Mouse (Mus musculus) left cerebral cortex, postnatal 4 days (tissue): Measurements from ENCODE around the gene Msh6. TPM values are rescaled to one million over a fixed set of nuclear protein-coding genes. Genes with fewer than 3 reads are reported as not detected.
"Not testable (repeated sequence)": the region's sequence is repeated elsewhere in the genome, so short reads cannot be mapped to it uniquely, and the experiment has no call there.

Experiments used
- DNase-seq: peaks from one replicate; pipeline ENCODE4 v3.0.0-alpha.2; 2022
- intact Hi-C: fragments of 180-260 bp; cut with DNase I; formaldehyde crosslinking; loops from one replicate; pipeline ENCODE4 v1.15.1; 2025
- total RNA-seq, 2 experiments: library from RNA; stranded (reverse); gene quantifications; 2 replicates each; pipeline ENCODE4 v1.2.3; 2021

The Msh6 gene
- 10 to 100 TPM; 20.7 to 21.0 TPM for total RNA-seq

DNA sequence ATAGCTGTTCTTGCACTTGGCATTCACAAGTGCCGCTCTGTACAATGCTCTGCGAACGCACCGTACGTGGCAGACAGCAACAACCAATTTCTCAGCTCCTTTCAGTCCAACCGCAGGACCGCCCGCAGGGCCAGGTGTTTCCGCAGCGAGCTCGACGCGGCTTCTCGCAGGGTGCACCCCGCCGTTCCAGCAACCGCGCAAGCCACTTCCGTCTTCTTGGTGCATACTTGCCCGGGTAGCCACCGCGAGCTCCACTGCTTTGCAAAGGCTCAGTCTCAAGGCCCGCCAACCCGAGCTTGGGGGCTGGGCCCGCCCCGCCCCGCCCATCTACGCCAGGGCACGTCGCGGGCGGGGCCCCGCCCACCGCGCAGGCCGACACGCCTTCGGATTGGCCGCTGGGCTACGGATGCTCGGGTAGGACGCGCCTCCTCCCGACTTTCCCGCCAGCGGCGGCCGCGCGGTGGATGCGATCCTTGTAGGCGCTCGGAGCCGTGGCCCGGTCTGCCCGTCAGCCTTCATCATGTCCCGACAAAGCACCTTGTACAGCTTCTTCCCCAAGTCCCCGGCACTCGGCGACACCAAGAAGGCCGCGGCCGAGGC is at the start of gene Msh6:
TSS of gene Msh6 (plus strand) at position 434 of the 600 bp plus-strand sequence.
- peak; percentile 95 for DNase-seq
- intact Hi-C loops = no loop called here

DNA sequence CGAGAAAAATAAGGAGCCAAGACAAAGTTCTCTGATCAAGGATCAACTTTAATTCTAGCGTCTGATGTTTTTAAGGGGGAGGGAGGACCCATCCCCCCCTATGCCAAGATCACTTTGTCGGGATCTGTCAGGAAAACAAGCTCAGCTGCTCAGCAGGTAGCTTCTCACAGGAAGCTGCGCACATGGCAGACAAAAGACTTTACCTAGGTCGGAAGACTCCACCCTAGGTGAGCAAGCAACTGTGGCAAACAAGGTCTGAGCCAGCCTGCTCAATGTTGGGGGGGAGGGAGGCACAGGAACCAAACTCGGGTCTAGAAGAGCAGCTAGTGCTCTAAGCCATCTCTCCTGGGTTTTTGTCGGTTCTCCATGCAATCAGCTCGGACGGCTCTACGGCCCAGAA is 40.5 kb upstream of the Msh6 start:
- DNase-seq = no peak
- intact Hi-C loops = no loop called here

DNA sequence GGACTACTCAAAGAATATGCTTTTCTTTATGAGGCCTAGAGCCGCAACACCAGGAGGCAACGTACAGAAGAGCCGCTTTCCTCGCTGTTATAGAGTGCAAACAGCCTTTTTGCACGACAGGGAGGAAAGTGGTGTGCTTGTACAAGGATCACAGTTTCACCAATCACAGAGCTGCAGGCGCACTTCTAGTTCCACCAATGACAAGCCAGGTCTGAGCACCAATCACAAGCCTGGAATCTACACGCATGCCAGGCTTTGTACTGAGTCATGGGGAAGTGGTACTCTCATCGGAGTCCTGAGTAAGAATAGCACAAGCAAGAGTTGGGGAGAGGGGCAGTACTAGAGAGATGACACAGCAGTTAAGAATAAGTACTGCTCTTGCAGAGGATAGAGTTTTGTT is 40.1 kb upstream of the Msh6 start:
- intact Hi-C loops = no loop called here
- no peak for DNase-seq

DNA sequence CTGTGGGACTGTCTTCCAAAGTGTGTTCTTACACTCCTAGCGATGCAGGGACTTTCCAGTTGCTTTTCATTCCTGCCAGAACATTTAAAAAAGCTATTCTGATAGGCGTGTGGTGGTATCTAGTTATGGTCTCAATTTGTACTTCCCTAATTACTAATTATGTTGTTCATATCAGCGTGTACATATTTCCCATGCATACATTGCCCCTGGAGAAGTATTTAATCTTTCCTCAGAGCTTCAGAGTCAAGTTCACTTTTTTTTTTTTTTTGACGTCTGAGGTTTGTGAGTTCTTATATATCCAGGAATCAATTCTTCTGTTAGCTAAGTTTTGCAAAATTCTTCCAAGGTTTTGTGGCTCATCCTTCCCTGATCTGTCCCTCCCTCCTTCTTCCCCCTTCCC is 38.7 kb upstream of the Msh6 start:
- intact Hi-C loops = no loop called here
- no peak for DNase-seq

DNA sequence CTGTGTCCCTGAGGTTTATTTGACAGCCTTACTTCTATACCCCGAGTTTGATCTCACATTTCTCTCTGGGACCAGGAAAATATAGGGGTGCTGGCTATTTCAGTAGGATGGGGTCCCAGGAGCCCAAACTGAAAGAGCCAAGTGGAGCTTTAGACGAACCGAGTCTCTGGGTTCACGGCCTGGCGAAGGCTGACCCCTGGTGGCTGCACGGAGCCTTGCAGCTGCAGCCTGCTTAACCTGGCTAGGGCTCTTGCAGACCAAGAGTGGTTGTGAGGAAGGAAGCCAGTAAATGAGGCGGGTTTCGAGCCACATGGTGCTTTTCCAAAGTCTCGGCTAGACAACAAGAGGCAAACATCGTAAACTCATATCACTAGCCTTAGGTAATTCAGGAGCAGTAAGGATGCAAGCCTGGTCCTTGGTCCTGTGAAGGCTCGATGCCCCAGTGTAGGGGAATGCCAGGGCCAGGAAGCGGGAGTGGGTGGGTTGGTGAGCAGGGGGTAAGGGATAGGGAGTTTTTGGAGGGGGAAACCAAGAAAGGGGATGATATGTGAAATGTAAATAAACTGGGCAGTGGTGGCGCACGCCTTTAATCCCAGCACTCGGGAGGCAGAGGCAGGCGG is 25.8 kb upstream of the Msh6 start:
- DNase-seq = peak; percentile 79
- intact Hi-C loops = loop anchor here (1.0 to 10.0 kb wide), 3 partner anchors 258 to 634 kb away; no protein-coding TSS in a partner anchor

DNA sequence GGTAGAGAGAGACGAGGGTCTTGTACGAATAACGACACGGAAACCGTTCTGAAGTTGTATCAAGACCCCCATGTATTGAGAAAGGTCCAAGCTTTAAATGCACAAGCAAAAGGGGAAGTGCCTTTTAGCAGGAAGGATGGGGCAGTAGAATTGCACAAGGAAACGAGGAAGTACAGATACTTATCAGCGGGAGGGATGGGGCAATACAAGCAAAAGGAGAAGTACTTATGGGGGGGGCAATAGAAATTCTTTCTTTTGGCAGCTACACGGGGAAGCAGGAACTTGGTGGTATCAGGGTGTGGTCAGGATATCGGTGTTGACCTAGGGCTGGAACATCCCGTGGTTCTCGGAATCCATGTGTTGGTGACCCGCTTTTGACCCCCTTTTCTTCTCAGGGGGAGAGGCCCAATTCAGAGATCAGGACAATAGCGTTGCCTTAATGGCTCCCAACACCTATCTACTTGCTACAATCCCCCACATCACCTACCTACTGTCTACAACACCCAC is 20.2 kb upstream of the Msh6 start:
- intact Hi-C loops, DNase-seq: not testable (repeated sequence)

DNA sequence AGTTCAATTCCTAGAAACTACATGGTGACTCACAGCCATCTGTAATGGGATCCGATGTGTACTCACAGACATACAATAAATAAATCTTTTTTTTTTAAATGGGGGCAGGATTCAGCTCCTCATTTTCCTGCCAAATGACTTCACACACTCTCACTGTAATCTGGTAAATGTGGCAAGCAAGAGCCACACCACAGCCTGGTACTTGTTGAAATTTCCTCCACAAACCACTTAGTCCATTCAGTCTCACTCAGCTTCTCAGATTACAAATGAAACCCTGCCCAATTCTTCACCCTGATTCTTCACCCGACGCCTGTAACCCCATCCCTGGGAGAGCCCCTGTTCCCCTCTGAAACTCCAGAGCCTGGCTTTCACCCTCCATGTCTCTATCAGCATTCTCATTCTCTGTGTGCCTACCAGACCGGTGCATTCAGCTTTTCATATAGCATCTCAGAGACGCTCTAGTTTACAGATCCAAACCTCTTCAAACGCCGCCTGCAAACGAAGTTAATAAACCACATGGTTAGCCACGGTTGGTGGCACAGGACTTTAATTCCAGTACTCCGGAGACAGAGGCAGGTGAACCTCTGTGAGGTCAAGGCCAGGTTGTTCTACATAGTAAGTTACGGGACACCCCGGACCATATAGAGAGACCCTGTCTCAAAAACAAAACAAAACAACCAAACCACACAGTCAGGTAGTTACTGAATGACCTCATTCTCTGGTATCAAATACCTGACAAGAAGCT is 17.6 kb upstream of the Msh6 start:
- no peak for DNase-seq
- intact Hi-C loops = no loop called here

DNA sequence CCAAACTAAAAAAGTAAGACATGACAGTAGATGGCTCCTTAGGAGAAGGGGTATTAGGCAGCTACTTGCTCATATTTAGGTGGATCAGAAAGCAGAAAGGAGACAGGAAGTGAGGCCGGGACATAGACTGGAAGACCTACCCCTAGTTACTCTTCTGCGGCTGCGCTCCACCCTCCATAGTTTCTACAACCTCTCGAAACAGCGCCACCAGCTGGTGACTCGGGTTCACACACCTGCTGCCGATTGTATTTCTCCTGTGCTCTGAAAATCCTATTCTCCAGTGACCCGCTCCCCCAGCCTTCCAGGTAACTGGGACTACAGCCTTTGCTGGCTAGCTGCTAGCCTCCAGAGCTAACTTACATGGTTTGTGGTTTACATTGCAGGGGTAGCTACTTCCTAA is 16.6 kb upstream of the Msh6 start:
- DNase-seq = peak; percentile 16
- intact Hi-C loops = no loop called here

DNA sequence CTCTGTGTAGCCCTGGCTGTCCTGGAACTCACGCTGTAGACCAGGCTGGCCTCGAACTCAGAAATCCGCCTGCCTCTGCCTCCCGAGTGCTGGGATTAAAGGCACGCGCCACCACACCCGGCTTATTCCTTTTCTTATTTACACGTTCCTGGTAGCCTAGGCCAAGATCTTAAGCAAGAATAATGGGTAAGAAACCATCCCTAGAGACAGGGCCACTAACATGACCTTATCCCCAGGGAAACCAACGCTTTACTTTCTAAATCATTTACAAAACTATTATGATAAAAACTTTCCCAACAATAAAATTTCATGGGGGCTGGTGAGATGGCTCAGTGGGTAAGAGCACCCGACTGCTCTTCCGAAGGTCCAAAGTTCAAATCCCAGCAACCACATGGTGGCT is 15.5 kb upstream of the Msh6 start:
- intact Hi-C loops, DNase-seq: not testable (repeated sequence)

DNA sequence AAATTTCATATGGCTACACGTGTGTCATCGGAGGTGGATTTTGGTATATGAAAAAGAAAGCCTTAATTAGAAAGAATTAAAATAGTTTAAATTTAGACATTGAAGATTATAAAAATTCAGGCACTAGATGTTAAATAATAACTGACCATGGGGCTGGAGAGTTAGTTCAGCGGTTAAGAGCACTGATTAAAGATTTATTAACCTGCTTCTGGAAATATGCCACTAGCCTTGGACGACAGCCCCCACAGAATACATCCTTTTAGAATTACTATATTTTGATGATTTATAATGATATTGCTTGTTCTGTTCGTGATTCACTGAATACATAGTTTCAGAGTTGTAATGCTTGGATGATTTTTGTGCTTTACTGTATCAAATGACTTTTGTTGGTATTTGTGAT is 14.9 kb upstream of the Msh6 start:
- intact Hi-C loops = not testable (repeated sequence)

DNA sequence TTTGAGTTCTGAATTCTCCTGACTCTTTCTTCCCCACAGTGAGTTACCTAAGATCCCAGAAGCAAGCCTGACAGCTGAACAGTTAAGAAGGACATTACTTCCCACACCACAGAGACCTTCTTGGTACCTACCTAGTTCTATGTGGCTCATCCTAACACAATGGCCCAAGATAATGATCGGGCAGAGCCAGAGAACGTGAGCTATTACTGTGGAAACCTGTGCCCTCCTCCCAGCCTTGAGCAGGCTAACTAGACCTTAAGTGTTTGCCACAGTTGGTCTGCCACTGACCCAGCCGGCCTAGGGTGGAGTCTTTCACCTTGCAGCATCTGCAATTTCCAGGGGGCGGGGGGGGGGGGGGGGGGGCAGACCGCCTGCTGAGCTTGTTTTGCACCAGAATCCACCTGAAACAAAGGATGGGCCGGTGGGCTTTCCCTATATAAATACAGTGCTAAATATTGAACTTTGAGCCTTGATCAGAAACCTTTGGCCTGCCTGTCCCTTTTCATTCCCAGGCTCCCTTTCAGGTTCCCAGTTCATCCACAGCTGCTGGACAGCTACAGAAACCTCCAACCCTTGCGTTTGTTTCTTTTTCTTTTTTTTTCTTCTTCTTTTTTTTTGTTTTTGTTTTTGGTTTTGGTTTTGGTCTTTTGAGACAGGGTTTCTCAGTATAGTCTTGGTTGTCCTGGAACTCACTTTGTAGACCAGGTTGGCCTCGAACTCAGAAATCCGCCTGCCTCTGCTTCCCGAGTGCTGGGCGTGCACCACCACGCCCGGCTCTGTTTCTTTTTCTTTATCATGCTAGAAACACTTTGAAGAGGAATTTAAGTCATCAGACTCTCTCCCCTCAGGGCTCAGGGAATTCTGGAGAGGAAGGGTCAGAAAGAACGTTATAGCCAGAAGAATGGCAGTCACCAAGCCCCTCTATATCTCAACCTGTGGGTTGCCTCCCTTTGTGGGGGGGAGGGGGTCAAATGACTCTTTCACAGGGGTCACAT is 11.5 kb upstream of the Msh6 start:
- no peak for DNase-seq
- intact Hi-C loops = no loop called here

More for the DNA sequence above, 14.9 kb upstream of the Msh6 start:
- DNase-seq = not testable (repeated sequence)

DNA sequence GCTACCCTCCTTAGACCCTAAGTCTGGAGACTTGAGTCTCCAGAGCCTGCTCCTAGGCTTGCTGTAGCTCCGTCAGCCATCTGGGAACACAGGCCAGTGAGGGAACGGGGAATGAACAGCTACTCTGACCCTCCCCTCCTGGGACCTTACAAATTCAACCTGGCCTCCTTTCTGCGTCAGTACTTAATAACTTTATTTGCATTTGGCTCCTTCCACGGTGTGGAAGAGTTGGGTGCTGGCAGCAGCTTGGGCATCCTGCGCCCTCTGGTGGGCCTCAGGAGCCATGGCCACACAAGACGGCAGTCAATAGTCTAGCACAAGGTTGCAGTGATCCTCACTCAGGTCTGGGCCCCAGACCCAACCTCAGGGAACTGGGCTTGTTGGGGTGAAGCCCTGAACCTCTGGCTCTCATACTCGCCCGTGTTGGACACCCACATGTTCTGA is 6.4 kb upstream of the Msh6 start:
- intact Hi-C loops, DNase-seq: not testable (repeated sequence)

DNA sequence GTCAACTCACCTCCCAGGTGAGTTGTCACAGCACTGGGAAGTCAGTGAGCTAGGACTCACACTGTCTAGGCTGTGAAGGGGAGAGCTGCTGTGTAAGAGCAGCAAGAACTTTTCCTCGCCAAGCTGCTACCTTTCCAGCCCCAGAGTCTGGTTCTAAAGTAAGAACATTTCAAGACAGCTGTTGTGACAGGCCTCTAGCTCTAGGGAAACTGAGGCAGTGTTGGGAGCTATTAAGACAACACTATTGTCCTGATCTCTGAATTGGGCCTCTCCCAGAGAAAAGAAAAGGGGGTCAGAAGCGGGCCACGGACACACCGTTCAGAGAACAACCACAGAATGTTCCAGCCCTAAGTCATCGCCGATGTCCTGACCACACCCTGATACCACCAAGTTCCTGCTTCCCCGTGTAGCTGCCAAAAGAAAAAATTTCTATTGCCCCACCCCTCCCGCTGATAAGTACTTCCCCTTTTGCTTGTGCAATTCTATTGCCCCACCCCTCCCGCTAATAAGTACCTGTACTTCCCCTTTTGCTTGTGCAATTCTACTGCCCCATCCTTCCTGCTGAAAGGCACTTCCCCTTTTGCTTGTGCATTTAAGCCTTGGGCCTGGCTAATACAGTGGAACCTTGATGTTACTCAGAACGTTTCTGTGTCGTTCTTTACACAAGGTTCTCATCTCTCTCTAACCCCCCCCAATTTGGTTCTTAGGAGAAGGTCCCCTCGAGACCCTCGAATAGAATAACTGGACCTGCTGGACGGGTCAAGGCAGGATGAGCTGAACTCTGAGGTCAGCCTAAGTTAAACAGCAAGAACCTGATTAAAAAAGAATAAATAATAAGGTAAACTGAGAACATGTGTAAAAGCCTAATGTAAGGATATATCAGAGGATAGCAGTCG is 2.9 kb upstream of the Msh6 start:
- DNase-seq, intact Hi-C loops: not testable (repeated sequence)

DNA sequence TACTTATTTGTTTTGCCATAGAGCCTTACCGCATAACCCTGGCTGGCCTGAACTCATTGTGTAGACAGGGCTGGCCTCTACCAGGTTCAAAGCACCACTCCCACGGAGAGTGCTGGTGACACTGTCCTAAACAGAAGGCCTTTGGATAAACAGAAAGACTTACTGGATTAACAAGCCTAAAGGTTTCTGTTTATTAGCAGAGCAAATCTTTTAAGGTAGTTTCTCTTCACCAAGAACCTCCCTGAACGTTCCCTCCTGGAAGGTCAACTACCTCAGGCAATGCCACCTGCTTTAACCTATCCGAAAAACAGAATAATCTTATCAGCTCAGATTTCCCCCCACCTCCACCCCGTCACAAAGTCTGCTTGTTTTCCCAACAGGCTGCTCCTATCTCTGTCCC is 2.0 kb upstream of the Msh6 start:
- DNase-seq = no peak
- intact Hi-C loops = no loop called here

DNA sequence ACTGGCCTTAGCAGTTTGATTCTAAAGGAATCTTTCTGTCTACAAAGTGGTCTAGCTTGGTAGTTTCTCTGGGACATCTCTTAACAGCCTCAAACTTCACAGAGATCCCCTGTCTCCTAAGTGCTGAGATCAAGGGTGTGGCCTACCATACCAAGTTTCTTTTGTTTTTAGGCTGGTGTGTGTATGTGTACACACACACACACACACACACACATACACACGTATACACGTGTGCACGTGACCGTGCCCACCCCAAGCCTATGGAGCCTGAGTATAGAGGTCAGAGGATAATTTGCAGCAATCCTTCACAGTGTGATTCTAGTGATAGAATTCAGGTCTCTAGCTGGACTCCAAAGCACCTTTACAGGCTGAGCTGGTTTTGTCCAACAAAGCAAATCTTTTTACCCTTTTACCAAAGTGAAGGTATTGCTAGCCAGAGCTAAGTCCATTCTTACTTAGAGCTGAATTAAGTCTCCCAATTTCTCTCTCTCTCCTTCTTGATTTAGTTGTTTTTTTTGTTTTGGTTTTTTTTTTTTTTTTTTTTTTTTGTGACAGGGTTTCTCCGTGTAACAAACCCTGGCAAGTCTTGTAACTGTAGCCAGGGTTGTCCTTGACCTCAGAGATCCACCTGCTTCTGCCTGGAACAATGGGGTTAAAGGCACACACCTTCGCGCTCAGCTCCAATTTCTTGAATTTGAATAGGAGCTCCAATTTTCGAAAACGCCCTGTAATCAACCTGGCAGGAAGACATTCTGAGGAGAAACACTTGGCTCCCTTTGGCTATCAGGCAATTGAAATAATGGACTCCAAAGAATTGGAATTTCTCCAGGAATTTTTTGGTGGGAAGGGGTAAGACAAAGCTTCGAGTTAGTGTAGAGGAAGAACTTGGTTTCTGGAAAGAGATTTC is 1.3 kb upstream of the Msh6 start:
- intact Hi-C loops = no loop called here
- DNase-seq = no peak

DNA sequence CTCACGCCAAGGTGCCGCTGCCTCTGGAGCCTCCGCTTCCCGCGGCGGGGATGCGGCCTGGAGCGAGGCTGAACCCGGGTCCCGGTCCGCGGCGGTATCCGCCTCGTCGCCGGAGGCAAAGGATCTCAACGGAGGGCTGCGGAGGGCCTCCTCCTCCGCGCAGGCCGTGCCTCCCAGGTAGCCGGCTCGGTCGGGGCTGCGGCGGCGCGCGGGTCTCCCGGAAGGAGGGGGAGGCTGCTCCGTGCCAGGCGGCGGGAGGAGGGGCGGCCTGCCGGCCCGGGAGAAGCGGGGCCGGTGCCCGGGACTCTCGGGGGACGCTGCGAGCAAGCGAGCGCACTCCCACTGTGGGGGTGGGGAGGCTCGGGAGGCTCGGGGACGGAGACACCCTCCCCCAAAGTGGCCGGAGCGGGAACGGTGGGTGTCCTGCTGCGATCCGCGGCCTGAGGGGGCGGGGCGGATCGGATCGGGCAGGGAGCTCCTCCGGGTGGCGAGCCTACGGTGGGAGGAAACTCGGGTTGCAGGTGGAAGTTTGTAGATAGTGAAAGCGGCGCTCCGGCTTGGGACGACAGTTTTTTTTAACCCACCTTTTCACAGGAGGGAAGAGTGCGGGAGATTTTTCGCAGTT is 479 bp downstream of the Msh6 start:
- intact Hi-C loops = no loop called here
- DNase-seq = peak; percentile 62

DNA sequence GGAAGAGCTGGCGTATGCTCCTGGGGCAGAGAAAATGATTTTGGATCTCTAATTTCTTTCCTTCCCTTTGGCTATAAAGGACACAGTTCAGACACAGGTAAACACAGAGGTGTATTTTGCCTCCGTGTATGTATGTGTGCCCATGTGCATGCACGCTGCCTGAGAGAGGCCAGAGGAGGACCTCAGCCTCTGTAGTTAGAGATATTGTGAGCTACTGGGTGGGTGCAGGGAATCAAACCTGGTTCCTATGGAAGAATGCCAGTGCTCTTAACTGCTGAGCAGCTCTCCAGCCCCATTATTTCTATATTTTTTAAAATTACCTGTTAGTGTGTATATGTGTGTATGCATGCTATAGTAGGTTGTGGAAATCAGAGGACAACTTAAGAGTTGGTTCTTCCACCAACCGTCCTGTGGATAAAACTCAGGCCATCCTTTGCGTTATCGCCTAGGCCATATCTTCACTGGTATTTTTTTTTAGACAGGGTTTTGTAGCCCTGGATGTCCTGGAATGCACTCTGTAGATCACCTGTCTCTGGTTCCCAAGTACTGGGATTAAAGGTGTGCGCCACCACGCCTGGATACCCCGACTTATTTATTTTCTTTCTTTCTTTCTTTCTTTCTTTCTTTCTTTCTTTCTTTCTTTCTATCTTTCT is 1.4 kb downstream of the Msh6 start:
- intact Hi-C loops = no loop called here
- no peak for DNase-seq
